Mouse (Mus musculus): ENCODE data around the gene Bspry.

GRCm38 (mm10) chr4:62430678-62431077 lies 49.2 kb upstream of the Bspry start:
- TF ChIP-seq CTCF (IDR thresholded peaks at IDR 0.05; ENCODE audit: insufficient read depth, low read depth, low read length) (no peak), POLR2A (IDR thresholded peaks at IDR 0.05; ENCODE audit: insufficient read depth, low read depth, low read length) (no peak)
